Mouse (Mus musculus) olfactory bulb, adult 2 months (tissue): Measurements from ENCODE around the gene Wfdc10.

Experiments
- CTCF ChIP-seq: fragments of 200-500 bp; IDR thresholded peaks from 2 replicates; pipeline ENCODE4 v1.5.1; 2012; ENCODE audit warnings: low read depth, mild to moderate bottlenecking, low read length, moderate library complexity; ENCODE audit not compliant: insufficient read depth
- POLR2A ChIP-seq: fragments of 200-500 bp; IDR thresholded peaks from 2 replicates; pipeline ENCODE4 v1.6.1; 2012; ENCODE audit warnings: mild to moderate bottlenecking, low read depth, low read length, moderate library complexity; ENCODE audit not compliant: insufficient read depth

DNA sequence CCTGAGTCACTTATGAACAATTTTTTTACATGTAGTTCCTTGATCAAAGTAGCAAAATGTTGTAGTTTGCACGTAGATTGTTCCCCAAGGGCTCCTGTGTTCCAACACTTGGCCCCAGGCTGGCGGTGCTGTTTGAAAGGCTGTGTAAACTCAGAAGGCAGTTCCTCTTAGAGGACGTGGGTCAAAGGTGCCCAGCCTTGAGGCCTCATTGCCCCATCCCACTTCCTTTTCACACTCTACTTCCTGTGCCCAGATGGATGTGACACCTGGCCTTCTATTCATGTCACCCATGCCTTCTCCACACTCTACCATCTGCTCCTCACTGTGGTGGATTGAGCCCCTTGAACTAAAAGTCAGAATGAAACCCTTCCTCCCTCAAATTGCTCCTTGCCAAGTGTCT, 24.1 kb downstream of the Wfdc10 start:
- TF ChIP-seq POLR2A (no peak), CTCF (no peak)
